Mouse (Mus musculus) thymus, adult 2 months (tissue): ENCODE data around the gene Spata46. TPM values are rescaled to one million over a fixed set of nuclear protein-coding genes. Genes with fewer than 3 reads are reported as not detected.

Experiments
- DNase-seq: peaks from one replicate; pipeline ENCODE4 v3.0.0; 2021
- H3K27ac ChIP-seq: fragments of 200-500 bp; 2 replicates; pipeline ENCODE4 v1.5.1; 2012; ENCODE audit warnings: low read length, control low read depth; ENCODE audit not compliant: control insufficient read depth, insufficient read depth
- H3K27me3 ChIP-seq: fragments of 200-500 bp; 2 replicates; pipeline ENCODE4 v1.6.1; 2012; ENCODE audit warnings: mild to moderate bottlenecking, low read length, moderate library complexity, mixed read lengths; ENCODE audit not compliant: control insufficient read depth, insufficient read depth
- H3K36me3 ChIP-seq: fragments of 200-500 bp; 2 replicates; pipeline ENCODE4 v1.6.1; 2012; ENCODE audit warnings: mild to moderate bottlenecking, low read length, moderate library complexity; ENCODE audit not compliant: control insufficient read depth, insufficient read depth
- H3K4me1 ChIP-seq: fragments of 200-500 bp; replicated peaks from 2 replicates; pipeline ENCODE4 v1.6.1; 2012; ENCODE audit warnings: low read length; ENCODE audit not compliant: control insufficient read depth, insufficient read depth
- H3K4me3 ChIP-seq: fragments of 200-500 bp; 2 replicates; pipeline ENCODE4 v1.5.1; 2012; ENCODE audit warnings: mild to moderate bottlenecking, low read length, control low read depth, moderate library complexity; ENCODE audit not compliant: control insufficient read depth, insufficient read depth
- CTCF ChIP-seq: fragments of 200-500 bp; IDR thresholded peaks from 2 replicates; pipeline ENCODE4 v1.5.1; 2012; ENCODE audit warnings: mild to moderate bottlenecking, control low read depth, low read length, moderate library complexity, borderline replicate concordance; ENCODE audit not compliant: control insufficient read depth, poor library complexity, insufficient read depth; ENCODE audit errors: extremely low read depth
- POLR2A ChIP-seq: fragments of 200-500 bp; IDR thresholded peaks from 2 replicates; pipeline ENCODE4 v1.6.1; 2012; ENCODE audit warnings: mild to moderate bottlenecking, low read length, control low read depth, moderate library complexity; ENCODE audit not compliant: control insufficient read depth, poor library complexity, insufficient read depth; ENCODE audit errors: extremely low read depth
- WGBS: fragments of 180-500 bp; shearing (Covaris S2); methylation state at CpG from one replicate; pipeline ENCODE4 v1.1.7; 2018; 5-methylcytosine and 5-hydroxymethylcytosine counted together
- polyA plus RNA-seq: library from polyadenylated mRNA; depleted of rRNA; stranded (reverse); fragments of >200 nt; gene quantifications from 2 replicates; pipeline ENCODE4 v1.2.3, GENCODE M21; 2012

Gene Spata46
- polyA plus RNA-seq, 1 experiment: 0.32 TPM

- Histone ChIP-seq H3K27me3 (no peaks in the 10 kb centered on the region), H3K36me3 (no peaks in the 10 kb centered on the region), H3K4me1 (no peaks in the 10 kb centered on the region), H3K27ac (no peak overlapping the region), H3K4me3 (no peak overlapping the region)
- TF ChIP-seq CTCF: no peak
- TF ChIP-seq POLR2A: no peak
- WGBS: 49% methylated on average over 9 of the region's 9 CpGs
- DNase-seq: no peak
Measured at GRCm38 (mm10) chr1:170292239-170292951, 16.2 kb upstream of the Spata46 start.

GRCm38 (mm10) chr1:170293257-170293656 lies 15.3 kb upstream of the Spata46 start:
- DNase-seq: no peak
- Histone ChIP-seq H3K27me3 (no peaks in the 10 kb centered on the region), H3K36me3 (no peaks in the 10 kb centered on the region), H3K4me1 (no peaks in the 10 kb centered on the region), H3K27ac (no peak overlapping the region), H3K4me3 (no peak overlapping the region)
- WGBS: 90% methylated on average over 5 of the region's 5 CpGs
- TF ChIP-seq POLR2A (no peak), CTCF (no peak)

- DNase-seq: no peak
- TF ChIP-seq CTCF (no peak), POLR2A (no peak)
- 95% methylated on average over 15 of the region's 15 CpGs for WGBS
- Histone ChIP-seq H3K27me3 (no peaks in the 10 kb centered on the region), H3K27ac (no peak overlapping the region), H3K36me3 (no peaks in the 10 kb centered on the region), H3K4me1 (no peaks in the 10 kb centered on the region), H3K4me3 (no peak overlapping the region)
Measured at GRCm38 (mm10) chr1:170294786-170295570, 13.6 kb upstream of the Spata46 start.

- TF ChIP-seq CTCF (no peak), POLR2A (no peak)
- DNase-seq: no peak
- 57% methylated on average over 4 of the region's 4 CpGs for WGBS
- Histone ChIP-seq H3K27ac (no peak overlapping the region), H3K4me1 (no peaks in the 10 kb centered on the region), H3K4me3 (no peak overlapping the region), H3K27me3 (no peaks in the 10 kb centered on the region), H3K36me3 (no peaks in the 10 kb centered on the region)
Measured at GRCm38 (mm10) chr1:170299496-170299895, 9.1 kb upstream of the Spata46 start.

GRCm38 (mm10) chr1:170301686-170302085 lies 6.9 kb upstream of the Spata46 start:
- H3K4me1 ChIP-seq: no peaks in the 10 kb centered on the region
- H3K27ac ChIP-seq: no peak overlapping the region
- no peaks in the 10 kb centered on the region for H3K36me3 ChIP-seq
- H3K27me3 ChIP-seq: no peaks in the 10 kb centered on the region
- TF ChIP-seq CTCF (no peak), POLR2A (no peak)
- no peak overlapping the region for H3K4me3 ChIP-seq
- DNase-seq: no peak
- WGBS: 96% methylated on average over 9 of the region's 9 CpGs

- DNase-seq: no peak
- H3K4me3 ChIP-seq: no peak overlapping the region
- no peaks in the 10 kb centered on the region for H3K36me3 ChIP-seq
- no peak overlapping the region for H3K27ac ChIP-seq
- no peak for TF ChIP-seq CTCF
- TF ChIP-seq POLR2A: no peak
- no peaks in the 10 kb centered on the region for H3K27me3 ChIP-seq
- H3K4me1 ChIP-seq: no peaks in the 10 kb centered on the region
- 93% methylated on average over 6 of the region's 6 CpGs for WGBS
Measured at GRCm38 (mm10) chr1:170302456-170302855, 6.1 kb upstream of the Spata46 start.

- Histone ChIP-seq H3K4me1 (no peaks in the 10 kb centered on the region), H3K36me3 (no peaks in the 10 kb centered on the region), H3K27ac (no peak overlapping the region), H3K27me3 (no peaks in the 10 kb centered on the region), H3K4me3 (no peak overlapping the region)
- TF ChIP-seq CTCF (no peak), POLR2A (no peak)
- 96% methylated on average over 6 of the region's 6 CpGs for whole genome bisulfite sequencing
- DNase-seq: no peak
Measured at GRCm38 (mm10) chr1:170303103-170303502, 5.5 kb upstream of the Spata46 start.
